Mouse (Mus musculus) heart, embryonic 14.5 days (tissue): ENCODE results near the gene Kremen2. TPM values are rescaled to one million over a fixed set of nuclear protein-coding genes. Genes with fewer than 3 reads are reported as not detected.

ENCODE experiments used
- ATAC-seq: fragments of 200-750 bp; cut with Nextera tagmentation; 2 replicates; pipeline ENCODE4 v1.8.0; 2017; ENCODE audit warnings: low read depth, moderate TSS enrichment; ENCODE audit not compliant: insufficient number of reproducible peaks, insufficient read depth, low FRiP score
- H3K27ac ChIP-seq, 2 experiments: fragments of 200-500 bp in 1 of 2; fragments of 300-500 bp in 1 of 2; sonication (generic) in 1 of 2; replicated peaks in 1 of 2; 2 replicates each; pipeline ENCODE4 v1.5.1; 2012 to 2014; ENCODE audit warnings: low read depth in 2 of 2, low read length in 2 of 2, control low read depth in 1 of 2, mild to moderate bottlenecking in 1 of 2, mixed read lengths in 1 of 2; ENCODE audit not compliant: control insufficient read depth in 1 of 2, insufficient read depth in 1 of 2
- H3K27me3 ChIP-seq: fragments of 300-500 bp; sonication (generic); 2 replicates; pipeline ENCODE4 v1.6.1; 2014; ENCODE audit warnings: mild to moderate bottlenecking, low read length, control low read depth; ENCODE audit not compliant: control insufficient read depth, insufficient read depth
- H3K36me3 ChIP-seq: fragments of 300-500 bp; sonication (generic); 2 replicates; pipeline ENCODE4 v1.6.1; 2014; ENCODE audit warnings: mild to moderate bottlenecking, control low read depth, low read length, mixed read lengths; ENCODE audit not compliant: control insufficient read depth, insufficient read depth
- H3K4me1 ChIP-seq, 2 experiments: fragments of 200-500 bp in 1 of 2; fragments of 300-500 bp in 1 of 2; sonication (generic) in 1 of 2; 2 replicates each; pipeline ENCODE4 v1.6.1; 2012 to 2014; ENCODE audit warnings: low read length in 2 of 2, control low read depth in 1 of 2, mixed read lengths in 1 of 2; ENCODE audit not compliant: control insufficient read depth in 2 of 2, insufficient read depth in 2 of 2
- H3K4me2 ChIP-seq: fragments of 300-500 bp; sonication (generic); 2 replicates; pipeline ENCODE4 v1.6.1; 2014; ENCODE audit warnings: mild to moderate bottlenecking, low read length
- H3K4me3 ChIP-seq, 2 experiments: fragments of 200-500 bp in 1 of 2; fragments of 300-500 bp in 1 of 2; sonication (generic) in 1 of 2; 2 replicates each; pipeline ENCODE4 v1.5.1; 2012 to 2014; ENCODE audit warnings: low read length in 2 of 2, mild to moderate bottlenecking in 2 of 2, control low read depth in 1 of 2, low read depth in 1 of 2, moderate library complexity in 1 of 2; ENCODE audit not compliant: control insufficient read depth in 1 of 2, insufficient read depth in 1 of 2
- H3K9ac ChIP-seq: fragments of 300-500 bp; sonication (generic); 2 replicates; pipeline ENCODE4 v1.6.1; 2014; ENCODE audit warnings: mild to moderate bottlenecking, low read length
- H3K9me3 ChIP-seq: fragments of 300-500 bp; sonication (generic); 2 replicates; pipeline ENCODE4 v1.6.1; 2016; ENCODE audit warnings: low read length, control low read depth; ENCODE audit not compliant: control insufficient read depth
- WGBS: fragments of 180-500 bp; shearing (Covaris S2); extraction: QIAGEN DNeasy Blood & Tissue Kit; methylation state at CpG from one replicate; pipeline ENCODE4 v1.1.7; 2014; 5-methylcytosine and 5-hydroxymethylcytosine counted together
- polyA plus RNA-seq: library from polyadenylated mRNA; unstranded; fragments of >200 nt; fragmentation: Nextera tagmentation; extraction: Ambion mirVana; gene quantifications from 2 replicates; pipeline ENCODE4 v1.2.1, GENCODE M21; 2014

Kremen2 gene
- polyA plus RNA-seq, 1 experiment from 2014 or later, result not detected

- 78% methylated on average over 8 of the region's 8 CpGs for WGBS
- ATAC-seq, result no peak
- Histone ChIP-seq H3K9ac (no peak overlapping the region), H3K4me2 (no peak overlapping the region), H3K36me3 (peaks cover 90% of the 10 kb centered on the region), H3K27ac (no peak overlapping the region), H3K27me3 (no peaks in the 10 kb centered on the region), H3K4me1 (no peaks in the 10 kb centered on the region), H3K9me3 (no peaks in the 10 kb centered on the region), H3K4me3 (no peak overlapping the region)
Measured at GRCm38 (mm10) chr17:23758801-23759200, 13.2 kb upstream of the Kremen2 start.

GRCm38 (mm10) chr17:23757581-23757980 lies 11.9 kb upstream of the Kremen2 start:
- 92% methylated on average over 9 of the region's 9 CpGs for WGBS
- Histone ChIP-seq H3K27ac (no peak overlapping the region), H3K4me3 (no peak overlapping the region), H3K9ac (no peak overlapping the region), H3K36me3 (peaks cover 98% of the 10 kb centered on the region), H3K27me3 (no peaks in the 10 kb centered on the region), H3K9me3 (no peaks in the 10 kb centered on the region), H3K4me1 (no peaks in the 10 kb centered on the region), H3K4me2 (no peak overlapping the region)
- ATAC-seq, result no peak

GRCm38 (mm10) chr17:23755689-23756088 lies 10.1 kb upstream of the Kremen2 start:
- Histone ChIP-seq H3K36me3 (peaks cover 94% of the 10 kb centered on the region), H3K4me1 (no peaks in the 10 kb centered on the region), H3K9me3 (no peaks in the 10 kb centered on the region), H3K4me2 (no peak overlapping the region), H3K9ac (no peak overlapping the region), H3K27ac (0 out of 4 replicates have a peak overlapping the region, but pooled peaks of 1 of the 2 experiments have one; percentile 11), H3K4me3 (no peak overlapping the region), H3K27me3 (no peaks in the 10 kb centered on the region)
- 0 out of 2 replicates have a peak, but pooled peaks have one; percentile 28 for ATAC-seq
- WGBS, result 84% methylated on average over 13 of the region's 13 CpGs

- peaks cover 38% of the 10 kb centered on the region for H3K27me3 ChIP-seq
- 77% methylated on average over 11 of the region's 11 CpGs for WGBS
- peaks cover 34% of the 10 kb centered on the region for H3K36me3 ChIP-seq
- H3K4me3 ChIP-seq, result peak overlapping the region in 1 of 2 experiments; percentile 12; a peak in 2 of 4 replicates
- H3K4me2 ChIP-seq, result peak overlapping the region; percentile 39
- H3K9ac ChIP-seq, result 0 out of 2 replicates have a peak overlapping the region, but pooled peaks have one; percentile 22
- no peak overlapping the region for H3K27ac ChIP-seq
- ATAC-seq, result no peak
- H3K9me3 ChIP-seq, result no peaks in the 10 kb centered on the region
- H3K4me1 ChIP-seq, result peaks cover 10 to 17% of the 10 kb centered on the region in 2 experiments; a peak in 3 of 4 replicates
Measured at GRCm38 (mm10) chr17:23749400-23750191, 4.0 kb upstream of the Kremen2 start.

- H3K4me3 ChIP-seq, result peak overlapping the region; percentile 12 to 18; a peak in 3 of 4 replicates
- H3K4me1 ChIP-seq, result peaks cover 10 to 20% of the 10 kb centered on the region in 2 experiments; a peak in 3 of 4 replicates
- peak overlapping the region; percentile 39 for H3K4me2 ChIP-seq
- peaks cover 27% of the 10 kb centered on the region for H3K36me3 ChIP-seq
- H3K9me3 ChIP-seq, result no peaks in the 10 kb centered on the region
- ATAC-seq, result no peak
- peaks cover 46% of the 10 kb centered on the region for H3K27me3 ChIP-seq
- 0 out of 2 replicates have a peak overlapping the region, but pooled peaks have one; percentile 22 for H3K9ac ChIP-seq
- no peak overlapping the region for H3K27ac ChIP-seq
- WGBS, result 26% methylated on average over 10 of the region's 10 CpGs
Measured at GRCm38 (mm10) chr17:23748631-23749391, 3.2 kb upstream of the Kremen2 start.

- ATAC-seq, result no peak
- peaks cover 10 to 20% of the 10 kb centered on the region in 2 experiments; a peak in 3 of 4 replicates for H3K4me1 ChIP-seq
- no peak overlapping the region for H3K9ac ChIP-seq
- no peaks in the 10 kb centered on the region for H3K9me3 ChIP-seq
- peaks cover 19% of the 10 kb centered on the region for H3K36me3 ChIP-seq
- no peak overlapping the region for H3K4me3 ChIP-seq
- peaks cover 54% of the 10 kb centered on the region for H3K27me3 ChIP-seq
- H3K27ac ChIP-seq, result no peak overlapping the region
- H3K4me2 ChIP-seq, result no peak overlapping the region
- 23% methylated on average over 6 of the region's 6 CpGs for WGBS
Measured at GRCm38 (mm10) chr17:23748026-23748425, 2.4 kb upstream of the Kremen2 start.

- Histone ChIP-seq H3K27me3 (peaks cover 59% of the 10 kb centered on the region), H3K9me3 (no peaks in the 10 kb centered on the region), H3K9ac (no peak overlapping the region), H3K27ac (no peak overlapping the region), H3K4me1 (peaks cover 12 to 21% of the 10 kb centered on the region in 2 experiments; a peak in 3 of 4 replicates), H3K36me3 (peaks cover 13% of the 10 kb centered on the region), H3K4me2 (no peak overlapping the region), H3K4me3 (no peak overlapping the region)
- 80% methylated on average over 3 of the region's 3 CpGs for WGBS
- ATAC-seq, result no peak
Measured at GRCm38 (mm10) chr17:23747471-23747870, 1.8 kb upstream of the Kremen2 start.
